Mouse (Mus musculus): Measurements from ENCODE around the gene Cacna1s.

The Cacna1s gene

GRCm38 (mm10) chr1:136117069-136117468 is 64.5 kb downstream of the Cacna1s start:
- DNase-seq (ENCODE audit: low spot score in 2 of 2) = no peak

GRCm38 (mm10) chr1:136118875-136119274 is 66.3 kb downstream of the Cacna1s start:
- no peak for DNase-seq (ENCODE audit: low spot score in 2 of 2)

GRCm38 (mm10) chr1:136119571-136120262 is 67.2 kb downstream of the Cacna1s start:
- no peak for DNase-seq (ENCODE audit: low spot score in 2 of 2)

- no peak for DNase-seq (ENCODE audit: low spot score in 2 of 2)
Measured at GRCm38 (mm10) chr1:136120263-136120603, 67.7 kb downstream of the Cacna1s start.

- no peak for DNase-seq (ENCODE audit: low spot score in 2 of 2)
Measured at GRCm38 (mm10) chr1:136120785-136121184, 68.2 kb downstream of the Cacna1s start.

GRCm38 (mm10) chr1:136122030-136122429 is 69.5 kb downstream of the Cacna1s start:
- no peak for DNase-seq (ENCODE audit: low spot score in 2 of 2)

GRCm38 (mm10) chr1:136126159-136126765 is 73.7 kb downstream of the Cacna1s start:
- DNase-seq (ENCODE audit: low spot score in 2 of 2) = no peak

GRCm38 (mm10) chr1:136126895-136127294 is 74.3 kb downstream of the Cacna1s start:
- DNase-seq (ENCODE audit: low spot score in 2 of 2) = peak; percentile 74 to 83

- DNase-seq (ENCODE audit: low spot score in 2 of 2) = no peak
Measured at GRCm38 (mm10) chr1:136127856-136128255, 75.3 kb downstream of the Cacna1s start.

GRCm38 (mm10) chr1:136128416-136128815 is 75.9 kb downstream of the Cacna1s start:
- DNase-seq (ENCODE audit: low spot score in 2 of 2) = no peak

- DNase-seq (ENCODE audit: low spot score in 2 of 2) = no peak
Measured at GRCm38 (mm10) chr1:136128944-136129589, 76.5 kb downstream of the Cacna1s start.

GRCm38 (mm10) chr1:136130107-136130506 is 77.6 kb downstream of the Cacna1s start:
- no peak for DNase-seq (ENCODE audit: low spot score in 2 of 2)

GRCm38 (mm10) chr1:136130951-136131558 is 78.5 kb downstream of the Cacna1s start, which contains the start of gene Kif21b:
TSS of gene Kif21b (plus strand) at chr1:136131389.
- peak; percentile 83 to 84 for DNase-seq (ENCODE audit: low spot score in 2 of 2)

- no peak for DNase-seq (ENCODE audit: low spot score in 2 of 2)
Measured at GRCm38 (mm10) chr1:136131603-136132291, 79.2 kb downstream of the Cacna1s start.

- DNase-seq (ENCODE audit: low spot score in 2 of 2) = no peak
Measured at GRCm38 (mm10) chr1:136132386-136133201, 80.0 kb downstream of the Cacna1s start.

GRCm38 (mm10) chr1:136133570-136134240 is 81.2 kb downstream of the Cacna1s start:
- DNase-seq (ENCODE audit: low spot score in 2 of 2) = no peak

GRCm38 (mm10) chr1:136134547-136134946 is 82.0 kb downstream of the Cacna1s start:
- no peak for DNase-seq (ENCODE audit: low spot score in 2 of 2)

- peak; percentile 52 to 75 for DNase-seq (ENCODE audit: low spot score in 2 of 2)
Measured at GRCm38 (mm10) chr1:136135046-136135445, 82.5 kb downstream of the Cacna1s start.

GRCm38 (mm10) chr1:136135777-136136444 is 83.4 kb downstream of the Cacna1s start:
- DNase-seq (ENCODE audit: low spot score in 2 of 2) = no peak

GRCm38 (mm10) chr1:136136547-136136946 is 84.0 kb downstream of the Cacna1s start:
- DNase-seq (ENCODE audit: low spot score in 2 of 2) = peak in 1 of 2 experiments; percentile 33

All from heart, adult 9 months (tissue).